Mouse (Mus musculus) kidney, adult 2 months (tissue): ENCODE measurements around the gene Sim2. TPM values are rescaled to one million over a fixed set of nuclear protein-coding genes. Genes with fewer than 3 reads are reported as not detected.
A peak's percentile ranks its signal among the peaks of the same experiment; 100 is the strongest.

ENCODE experiments used
- DNase-seq: peaks from one replicate; pipeline ENCODE4 v3.0.0; 2021
- H3K27ac ChIP-seq: fragments of 200-500 bp; 2 replicates; pipeline ENCODE4 v1.5.1; 2012; ENCODE audit warnings: low read depth, low read length, control low read depth, inconsistent platforms; ENCODE audit not compliant: insufficient read depth
- H3K27me3 ChIP-seq: fragments of 200-500 bp; replicated peaks from 2 replicates; pipeline ENCODE4 v1.6.1; 2012; ENCODE audit warnings: mild to moderate bottlenecking, moderate library complexity, low read length, inconsistent platforms; ENCODE audit not compliant: control insufficient read depth, insufficient read depth
- H3K36me3 ChIP-seq: fragments of 200-500 bp; 2 replicates; pipeline ENCODE4 v1.6.1; 2012; ENCODE audit warnings: mild to moderate bottlenecking, moderate library complexity, low read length, inconsistent platforms; ENCODE audit not compliant: control insufficient read depth, insufficient read depth
- H3K4me1 ChIP-seq: fragments of 200-500 bp; 2 replicates; pipeline ENCODE4 v1.6.1; 2011; ENCODE audit warnings: low read length; ENCODE audit not compliant: control insufficient read depth, insufficient read depth
- H3K4me3 ChIP-seq: fragments of 200-500 bp; 2 replicates; pipeline ENCODE4 v1.5.1; 2011; ENCODE audit warnings: mild to moderate bottlenecking, low read depth, low read length, control low read depth; ENCODE audit not compliant: insufficient read depth
- CTCF ChIP-seq: fragments of 200-500 bp; conservative IDR thresholded peaks from 2 replicates; pipeline ENCODE4 v1.5.1; 2011; ENCODE audit warnings: low read depth, mild to moderate bottlenecking, control low read depth, low read length, moderate library complexity, mixed read lengths; ENCODE audit not compliant: insufficient read depth, insufficient read length
- POLR2A ChIP-seq: fragments of 200-500 bp; IDR thresholded peaks from one replicate; pipeline ENCODE4 v1.6.1; 2011; ENCODE audit warnings: low read depth, low read length, control low read depth
- WGBS: fragments of 180-500 bp; shearing (Covaris S2); methylation state at CpG from one replicate; pipeline ENCODE4 v1.1.7; 2018; 5-methylcytosine and 5-hydroxymethylcytosine counted together
- polyA plus RNA-seq: library from polyadenylated mRNA; depleted of rRNA; stranded (reverse); fragments of >200 nt; gene quantifications from 2 replicates; pipeline ENCODE4 v1.2.3, GENCODE M21; 2012

Gene Sim2
- polyA plus RNA-seq, 1 experiment = 8.1 TPM

- no peak for DNase-seq
- Histone ChIP-seq H3K4me3 (no peak overlapping the region), H3K27me3 (no peaks in the 10 kb centered on the region), H3K4me1 (no peaks in the 10 kb centered on the region), H3K27ac (no peak overlapping the region), H3K36me3 (no peaks in the 10 kb centered on the region)
- 71% methylated on average over 5 of the region's 5 CpGs for WGBS
- TF ChIP-seq POLR2A = no peak
- no peak for TF ChIP-seq CTCF
These were observed 17.5 kb upstream of the Sim2 start for GRCm38 (mm10) chr16:94067280-94067679.

GRCm38 (mm10) chr16:94069061-94069460 is 15.7 kb upstream of the Sim2 start:
- DNase-seq = no peak
- H3K36me3 ChIP-seq = no peaks in the 10 kb centered on the region
- no peaks in the 10 kb centered on the region for H3K27me3 ChIP-seq
- no peaks in the 10 kb centered on the region for H3K4me1 ChIP-seq
- WGBS = 97% methylated on average over 5 of the region's 5 CpGs
- no peak for TF ChIP-seq CTCF
- TF ChIP-seq POLR2A = no peak
- H3K4me3 ChIP-seq = no peak overlapping the region
- H3K27ac ChIP-seq = no peak overlapping the region

- Histone ChIP-seq H3K27ac (no peak overlapping the region), H3K36me3 (no peaks in the 10 kb centered on the region), H3K4me1 (no peaks in the 10 kb centered on the region), H3K4me3 (no peak overlapping the region), H3K27me3 (no peaks in the 10 kb centered on the region)
- WGBS = 83% methylated on average over 9 of the region's 9 CpGs
- TF ChIP-seq CTCF (no peak), POLR2A (no peak)
- DNase-seq = no peak
These were observed 13.8 kb upstream of the Sim2 start for GRCm38 (mm10) chr16:94070920-94071319.

- no peak for DNase-seq
- 78% methylated on average over 8 of the region's 8 CpGs for WGBS
- no peaks in the 10 kb centered on the region for H3K4me1 ChIP-seq
- no peak overlapping the region for H3K4me3 ChIP-seq
- no peaks in the 10 kb centered on the region for H3K36me3 ChIP-seq
- no peak for TF ChIP-seq POLR2A
- TF ChIP-seq CTCF = no peak
- no peak overlapping the region for H3K27ac ChIP-seq
- no peaks in the 10 kb centered on the region for H3K27me3 ChIP-seq
These were observed 13.3 kb upstream of the Sim2 start for GRCm38 (mm10) chr16:94071468-94071867.

- no peak for TF ChIP-seq POLR2A
- no peak for TF ChIP-seq CTCF
- peak; percentile 71 for DNase-seq
These were observed 9.2 kb upstream of the Sim2 start for GRCm38 (mm10) chr16:94075362-94076027.

GRCm38 (mm10) chr16:94078318-94079074 is 6.2 kb upstream of the Sim2 start:
- Histone ChIP-seq H3K4me3 (no peak overlapping the region), H3K36me3 (no peaks in the 10 kb centered on the region), H3K4me1 (no peaks in the 10 kb centered on the region), H3K27ac (no peak overlapping the region), H3K27me3 (no peaks in the 10 kb centered on the region; the same call in 1 of the 2 replicates)
- no peak for TF ChIP-seq CTCF
- TF ChIP-seq POLR2A = no peak
- no peak for DNase-seq
- 16% methylated on average over 23 of the region's 23 CpGs for WGBS

More at GRCm38 (mm10) chr16:94075362-94076027, 9.2 kb upstream of the Sim2 start:
- H3K27me3 ChIP-seq = no peaks in the 10 kb centered on the region; the same call in 1 of the 2 replicates
- H3K27ac ChIP-seq = no peak overlapping the region
- H3K4me1 ChIP-seq = no peaks in the 10 kb centered on the region
- WGBS = 54% methylated on average over 19 of the region's 19 CpGs
- no peak overlapping the region for H3K4me3 ChIP-seq
- H3K36me3 ChIP-seq = no peaks in the 10 kb centered on the region

- TF ChIP-seq CTCF (no peak), POLR2A (no peak)
- Histone ChIP-seq H3K4me1 (no peaks in the 10 kb centered on the region), H3K4me3 (no peak overlapping the region), H3K27me3 (peaks cover 5% of the 10 kb centered on the region), H3K36me3 (no peaks in the 10 kb centered on the region), H3K27ac (no peak overlapping the region)
- WGBS = 8% methylated on average over 47 of the region's 47 CpGs
- no peak for DNase-seq
These were observed 5.5 kb upstream of the Sim2 start for GRCm38 (mm10) chr16:94079075-94079855.
